Mouse (Mus musculus) gastrocnemius, adult 2 months (tissue): ENCODE measurements around the gene Med4. TPM values are rescaled to one million over a fixed set of nuclear protein-coding genes. Genes with fewer than 3 reads are reported as not detected.

Source experiments
- DNase-seq: peaks from one replicate; pipeline ENCODE4 v3.0.0; 2022
- H3K27ac ChIP-seq: fragments of 200-600 bp; 2 replicates; pipeline ENCODE4 v1.8.1; 2022; ENCODE audit warnings: mild to moderate bottlenecking
- H3K4me3 ChIP-seq: fragments of 200-600 bp; 2 replicates; pipeline ENCODE4 v1.8.1; 2022; ENCODE audit warnings: mild to moderate bottlenecking, moderate library complexity
- CTCF ChIP-seq: fragments of 200-600 bp; IDR thresholded peaks from 2 replicates; pipeline ENCODE4 v1.8.1; 2022; ENCODE audit warnings: antibody characterized with exemption, mild to moderate bottlenecking, moderate library complexity
- intact Hi-C: fragments of 180-260 bp; cut with DNase I; formaldehyde crosslinking; loops from one replicate; pipeline ENCODE4 v1.15.1; 2025
- long read RNA-seq, 2 experiments: library from polyadenylated mRNA; stranded (forward); transcript quantifications; one replicate each; pipeline ENCODE4 v2.0.0; 2021
- total RNA-seq, 2 experiments: library from RNA; stranded (reverse); gene quantifications; 2 replicates each; pipeline ENCODE4 v1.2.3; 2021

Med4 gene
- total RNA-seq, result 10 to 100 TPM; 13.4 to 16.1 TPM
- long read RNA-seq, experiment 1, transcript Med4-201 (7 exons, 1,328 nt), result major isoform, 11 of 11 reads
- long read RNA-seq, experiment 1, partial matches to known transcripts, result 0 of 11 reads
- long read RNA-seq, experiment 1, other reads (novel, unspliced or antisense), result 0 of 11 reads
- long read RNA-seq, experiment 2, transcript Med4-201 (7 exons, 1,328 nt), result major isoform, 14 of 15 reads
- long read RNA-seq, experiment 2, partial matches to known transcripts, result 0 of 15 reads
- long read RNA-seq, experiment 2, other reads (novel, unspliced or antisense), result 1 of 15 reads

GRCm38 (mm10) chr14:73509765-73510423 is at the start of gene Med4:
Gene Med4 (plus strand): TSS chr14:73510025.
- peak; percentile 95 for DNase-seq
- H3K27ac ChIP-seq, result peak within 1 kb of the TSS; percentile 83
- H3K4me3 ChIP-seq, result peak within 1 kb of the TSS; percentile 96
- TF ChIP-seq CTCF, result no peak; the same call in 1 of the 2 replicates
- intact Hi-C loops, result loop anchor here (2.0 kb wide), 2 partner anchors 15 to 35 kb away; partner anchors contain the start of gene Sucla2

GRCm38 (mm10) chr14:73460514-73461134 is 49.2 kb upstream of the Med4 start:
- H3K27ac ChIP-seq, result no peak overlapping the region
- H3K4me3 ChIP-seq, result peak overlapping the region; percentile 56
- no peak for DNase-seq
- no peak for TF ChIP-seq CTCF
- intact Hi-C loops, result no loop called here

GRCm38 (mm10) chr14:73462211-73462610 is 47.6 kb upstream of the Med4 start:
- intact Hi-C loops, result no loop called here
- no peak overlapping the region for H3K4me3 ChIP-seq
- no peak for DNase-seq
- no peak for TF ChIP-seq CTCF
- H3K27ac ChIP-seq, result no peak overlapping the region

GRCm38 (mm10) chr14:73467697-73468096 is 42.1 kb upstream of the Med4 start:
- intact Hi-C loops, result no loop called here

GRCm38 (mm10) chr14:73469506-73469905 is 40.3 kb upstream of the Med4 start:
- no peak for TF ChIP-seq CTCF
- Histone ChIP-seq H3K4me3 (no peak overlapping the region), H3K27ac (no peak overlapping the region)
- no peak for DNase-seq
- intact Hi-C loops, result no loop called here

More at GRCm38 (mm10) chr14:73467697-73468096, 42.1 kb upstream of the Med4 start:
- DNase-seq, result no peak
- TF ChIP-seq CTCF, result no peak
- H3K4me3 ChIP-seq, result no peak overlapping the region
- no peak overlapping the region for H3K27ac ChIP-seq

- H3K4me3 ChIP-seq, result no peak overlapping the region
- intact Hi-C loops, result loop anchor here (5.0 to 10.0 kb wide), 2 partner anchors 83 to 236 kb away; partner anchors contain the start of genes Itm2b and Lpar6
- no peak overlapping the region for H3K27ac ChIP-seq
- no peak for DNase-seq
- TF ChIP-seq CTCF, result no peak
These were observed 39.2 kb upstream of the Med4 start for GRCm38 (mm10) chr14:73470593-73470992.

GRCm38 (mm10) chr14:73472205-73472604 is 37.6 kb upstream of the Med4 start:
- no peak for TF ChIP-seq CTCF
- Histone ChIP-seq H3K4me3 (no peak overlapping the region), H3K27ac (no peak overlapping the region)
- intact Hi-C loops, result loop anchor here (5.0 to 10.0 kb wide), 2 partner anchors 85 to 237 kb away; partner anchors contain the start of genes Itm2b and Lpar6
- no peak for DNase-seq

GRCm38 (mm10) chr14:73473670-73474460 is 36.0 kb upstream of the Med4 start:
- TF ChIP-seq CTCF, result no peak
- DNase-seq, result peak; percentile 84
- Histone ChIP-seq H3K4me3 (no peak overlapping the region; the same call in 1 of the 2 replicates), H3K27ac (peak overlapping the region; percentile 83)
- intact Hi-C loops, result loop anchor here (2.0 to 10.0 kb wide), 4 partner anchors 35 to 239 kb away; partner anchors contain the start of genes Itm2b and Lpar6

- intact Hi-C loops, result loop anchor here (2.0 to 10.0 kb wide), 5 partner anchors 34 to 367 kb away; partner anchors contain the start of genes Itm2b and Lpar6
These were observed 35.2 kb upstream of the Med4 start for GRCm38 (mm10) chr14:73474636-73475093.

GRCm38 (mm10) chr14:73475506-73475905 is 34.3 kb upstream of the Med4 start:
- peak overlapping the region; percentile 83 for H3K27ac ChIP-seq
- intact Hi-C loops, result loop anchor here (2.0 to 10.0 kb wide), 4 partner anchors 33 to 368 kb away; partner anchors contain the start of gene Lpar6
- peak overlapping the region; percentile 51 for H3K4me3 ChIP-seq

More at GRCm38 (mm10) chr14:73474636-73475093, 35.2 kb upstream of the Med4 start:
- peak; percentile 84 for TF ChIP-seq CTCF
- H3K27ac ChIP-seq, result peak overlapping the region; percentile 83
- peak; percentile 22 for DNase-seq
- H3K4me3 ChIP-seq, result peak overlapping the region; percentile 51

GRCm38 (mm10) chr14:73476361-73476934 is 33.4 kb upstream of the Med4 start:
- no peak for DNase-seq
- Histone ChIP-seq H3K27ac (peak overlapping the region; percentile 83), H3K4me3 (no peak overlapping the region)
- intact Hi-C loops, result loop anchor here (5.0 to 10.0 kb wide), 2 partner anchors 242 to 369 kb away; partner anchors contain the start of gene Lpar6
- TF ChIP-seq CTCF, result no peak

More at GRCm38 (mm10) chr14:73475506-73475905, 34.3 kb upstream of the Med4 start:
- DNase-seq, result peak; percentile 63
- TF ChIP-seq CTCF, result no peak
